Mouse (Mus musculus) brain, embryonic 14.5 days (tissue): ENCODE data around the gene H2afx.

Experiments
- CTCF ChIP-seq: fragments of 200-500 bp; IDR thresholded peaks from 2 replicates; pipeline ENCODE4 v1.5.1; 2012; ENCODE audit warnings: inconsistent platforms, mild to moderate bottlenecking, moderate library complexity, borderline replicate concordance; ENCODE audit not compliant: insufficient read depth, insufficient read length; ENCODE audit errors: extremely low read depth
- POLR2A ChIP-seq: fragments of 200-500 bp; IDR thresholded peaks from 2 replicates; pipeline ENCODE4 v1.6.1; 2012; ENCODE audit warnings: mild to moderate bottlenecking, inconsistent platforms, borderline replicate concordance; ENCODE audit not compliant: poor library complexity, insufficient read depth, insufficient read length, severe bottlenecking; ENCODE audit errors: extremely low read depth

DNA sequence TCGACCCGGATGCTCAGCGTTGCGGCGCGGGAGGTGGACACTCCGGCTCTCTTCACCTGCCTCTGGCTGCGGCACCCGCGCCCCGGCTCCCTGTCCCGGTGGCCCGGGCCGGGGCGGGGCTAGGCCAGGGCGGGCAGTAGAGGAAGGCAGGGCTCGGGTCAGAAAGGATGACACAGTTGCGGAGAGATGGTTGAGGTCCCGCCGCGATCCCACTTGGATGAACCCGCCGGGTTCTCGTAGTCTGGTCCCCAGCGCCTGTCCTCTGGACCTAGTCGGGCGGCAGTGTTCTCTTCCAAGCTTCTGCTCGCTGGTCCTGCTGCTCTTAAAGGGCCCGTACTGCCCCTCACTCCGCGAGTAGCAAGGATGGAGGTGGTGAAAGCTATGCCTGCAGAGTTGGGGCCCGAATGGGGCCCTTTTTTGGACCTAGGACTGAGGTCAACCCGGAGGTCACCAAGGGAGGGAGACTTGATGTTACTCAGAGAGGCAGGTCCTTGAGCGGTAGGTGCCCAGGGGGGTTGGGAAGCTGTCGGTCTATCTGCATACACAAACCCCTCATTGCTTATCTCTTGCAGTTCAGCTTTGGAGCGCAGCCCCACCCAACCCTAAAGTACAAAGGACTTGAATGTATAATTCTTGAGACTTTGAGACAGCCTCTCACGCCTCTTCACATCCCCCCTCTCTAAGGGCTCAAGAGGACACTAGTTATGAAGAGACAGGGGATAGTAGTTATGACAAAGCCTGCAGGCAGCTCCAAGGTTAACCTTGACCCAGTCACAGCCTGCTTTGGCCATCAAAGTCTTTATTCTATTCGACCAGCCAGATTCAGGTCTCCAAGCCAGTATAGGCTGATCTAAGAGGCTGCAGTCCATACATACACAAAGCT lies 46.2 kb upstream of the H2afx start, which contains the start of gene Abcg4:
- TF ChIP-seq POLR2A: 0 out of 2 replicates have a peak, but pooled peaks have one; percentile 14
- no peak for TF ChIP-seq CTCF
